Mouse (Mus musculus): ENCODE measurements around the gene Pcbp3.
"Not testable (repeated sequence)": the region's sequence is repeated elsewhere in the genome, so short reads cannot be mapped to it uniquely, and the experiment has no call there.

The Pcbp3 gene

GRCm38 (mm10) chr10:76801237-76801641 is 160.4 kb downstream of the Pcbp3 start:
- no peak for DNase-seq (ENCODE audit: low spot score)

GRCm38 (mm10) chr10:76798751-76799585 is 162.7 kb downstream of the Pcbp3 start:
- DNase-seq (ENCODE audit: low spot score): peak; percentile 18

- no peak for DNase-seq (ENCODE audit: low spot score)
Measured at GRCm38 (mm10) chr10:76794102-76794501, 167.6 kb downstream of the Pcbp3 start.

GRCm38 (mm10) chr10:76791475-76791874 is 170.2 kb downstream of the Pcbp3 start:
- peak; percentile 31 for DNase-seq (ENCODE audit: low spot score)

GRCm38 (mm10) chr10:76789885-76790284 is 171.8 kb downstream of the Pcbp3 start:
- no peak for DNase-seq (ENCODE audit: low spot score)

GRCm38 (mm10) chr10:76785312-76785711 is 176.4 kb downstream of the Pcbp3 start:
- DNase-seq (ENCODE audit: low spot score): no peak

GRCm38 (mm10) chr10:76779225-76779624 is 182.5 kb downstream of the Pcbp3 start:
- no peak for DNase-seq (ENCODE audit: low spot score)

GRCm38 (mm10) chr10:76771624-76772023 is 190.1 kb downstream of the Pcbp3 start:
- no peak for DNase-seq (ENCODE audit: low spot score)

GRCm38 (mm10) chr10:76771086-76771485 is 190.6 kb downstream of the Pcbp3 start:
- DNase-seq (ENCODE audit: low spot score): no peak

GRCm38 (mm10) chr10:76769581-76769980 is 192.1 kb downstream of the Pcbp3 start:
- no peak for DNase-seq (ENCODE audit: low spot score)

- no peak for DNase-seq (ENCODE audit: low spot score)
Measured at GRCm38 (mm10) chr10:76766196-76766595, 195.5 kb downstream of the Pcbp3 start.

- no peak for DNase-seq (ENCODE audit: low spot score)
Measured at GRCm38 (mm10) chr10:76764927-76765326, 196.8 kb downstream of the Pcbp3 start.

- no peak for DNase-seq (ENCODE audit: low spot score)
Measured at GRCm38 (mm10) chr10:76763016-76763415, 198.7 kb downstream of the Pcbp3 start.

- no peak for DNase-seq (ENCODE audit: low spot score)
Measured at GRCm38 (mm10) chr10:76762411-76762810, 199.3 kb downstream of the Pcbp3 start.

- no peak for DNase-seq (ENCODE audit: low spot score)
Measured at GRCm38 (mm10) chr10:76759878-76760277, 201.8 kb downstream of the Pcbp3 start.

- DNase-seq (ENCODE audit: low spot score): no peak
Measured at GRCm38 (mm10) chr10:76753640-76754039, 208.0 kb downstream of the Pcbp3 start.

- not testable (repeated sequence) for DNase-seq (ENCODE audit: low spot score)
Measured at GRCm38 (mm10) chr10:76744267-76744666, 217.4 kb downstream of the Pcbp3 start.

GRCm38 (mm10) chr10:76736764-76737163 is 224.9 kb downstream of the Pcbp3 start:
- no peak for DNase-seq (ENCODE audit: low spot score)

GRCm38 (mm10) chr10:76734979-76735378 is 226.7 kb downstream of the Pcbp3 start:
- DNase-seq (ENCODE audit: low spot score): peak; percentile 74

GRCm38 (mm10) chr10:76733677-76734068 is 228.0 kb downstream of the Pcbp3 start:
- no peak for DNase-seq (ENCODE audit: low spot score)

GRCm38 (mm10) chr10:76732881-76733676 is 228.6 kb downstream of the Pcbp3 start:
- peak; percentile 81 for DNase-seq (ENCODE audit: low spot score)

- no peak for DNase-seq (ENCODE audit: low spot score)
Measured at GRCm38 (mm10) chr10:76732391-76732790, 229.3 kb downstream of the Pcbp3 start.

- DNase-seq (ENCODE audit: low spot score): no peak
Measured at GRCm38 (mm10) chr10:76731621-76732239, 230.0 kb downstream of the Pcbp3 start.
